8 mouse cellular contexts compared by ENCODE assay signal in genomic region chr13:75089721-75090410, GRCm38 (mm10). TPM values are rescaled to one million over a fixed set of nuclear protein-coding genes. Genes with fewer than 3 reads are reported as not detected.
DNase-seq lines count a peak whose midpoint lies in the region; ATAC-seq lines count a peak whose summit lies in the region.

Gene Pcsk1, plus strand, starts transcription at chr13:75089826.

- intact Hi-C loops in left cerebral cortex, postnatal 14 days (cut with DNase I), result loop anchor here (10.0 kb wide), 1 partner anchor 225 kb away; no protein-coding TSS in a partner anchor

- H3K4me1 ChIP-seq in lung, embryonic 15.5 days, result 0 out of 2 replicates have a peak, but pooled peaks cover 3% of the 10 kb centered on the region
- no peaks in the 10 kb centered on the region; the same call in 1 of the 2 replicates for H3K4me1 ChIP-seq in neural tube, embryonic 11.5 days (ENCODE audit: control insufficient read depth, insufficient read depth, low read length)

- DNase-seq in lung, postnatal 14 days, result no peak
- DNase-seq in cerebellum, adult 9-10 months, result peak; percentile 44
- DNase-seq in frontal cortex, postnatal 25 days (ENCODE audit: low spot score in 2 of 2), result peak; percentile 13 to 35
- DNase-seq in left cerebral cortex, postnatal 14 days (ENCODE audit: low spot score in 2 of 2), result peak; percentile 26 to 64
- DNase-seq in neural tube, embryonic 11.5 days (ENCODE audit: low spot score), result peak; percentile 30

- peak within 1 kb of the TSS; percentile 52 for H3K4me2 ChIP-seq in lung, embryonic 15.5 days
- H3K4me2 ChIP-seq in neural tube, embryonic 11.5 days (ENCODE audit: low read depth), result peak within 1 kb of the TSS; percentile 69

- H3K9me3 ChIP-seq in lung, embryonic 15.5 days, result no peaks in the 10 kb centered on the region
- H3K9me3 ChIP-seq in neural tube, embryonic 11.5 days (ENCODE audit: control insufficient read depth, low read length), result no peaks in the 10 kb centered on the region

- no peak within 1 kb of the TSS for H3K9ac ChIP-seq in lung, embryonic 15.5 days
- peak within 1 kb of the TSS; percentile 39 for H3K9ac ChIP-seq in neural tube, embryonic 11.5 days (ENCODE audit: low read length)

- no peak within 1 kb of the TSS for H3K27ac ChIP-seq in lung, embryonic 15.5 days
- H3K27ac ChIP-seq in neural tube, embryonic 11.5 days (ENCODE audit: low read depth, low read length), result no peak within 1 kb of the TSS

- no peak for ATAC-seq in lung, embryonic 15.5 days (ENCODE audit: borderline replicate concordance, extremely low read depth, low FRiP score, low TSS enrichment)
- peak; percentile 54 for ATAC-seq in neural tube, embryonic 11.5 days (ENCODE audit: insufficient read depth, low FRiP score, low TSS enrichment)
- no peak for ATAC-seq in erythroid progenitor cell, adult 5-6 weeks (replicated peaks; ENCODE audit: low FRiP score, poor library complexity, severe bottlenecking)
- no peak for ATAC-seq in monocyte, adult 5-6 weeks (replicated peaks; ENCODE audit: insufficient number of reproducible peaks, low FRiP score, low TSS enrichment, poor library complexity, severe bottlenecking)

- WGBS in lung, embryonic 15.5 days, result under 1% methylated on average over 28 of the region's 28 CpGs
- WGBS in neural tube, embryonic 11.5 days, result 1% methylated on average over 28 of the region's 28 CpGs

- peaks cover 24% of the 10 kb centered on the region for H3K27me3 ChIP-seq in lung, embryonic 15.5 days
- H3K27me3 ChIP-seq in neural tube, embryonic 11.5 days (ENCODE audit: control insufficient read depth, insufficient read depth, low read length), result no peaks in the 10 kb centered on the region

- no peaks in the 10 kb centered on the region for H3K36me3 ChIP-seq in lung, embryonic 15.5 days
- H3K36me3 ChIP-seq in neural tube, embryonic 11.5 days (ENCODE audit: control insufficient read depth, insufficient read depth, low read length), result no peaks in the 10 kb centered on the region

- H3K4me3 ChIP-seq in lung, embryonic 15.5 days, result peak within 1 kb of the TSS; percentile 29
- H3K4me3 ChIP-seq in neural tube, embryonic 11.5 days (ENCODE audit: low read depth, low read length), result peak within 1 kb of the TSS; percentile 44

RNA-seq across cellular contexts. Expression of gene Pcsk1, which starts in this region (rescaled TPM):
- polyA plus RNA-seq in lung, embryonic 15.5 days (2015; fragmentation: Nextera tagmentation; extraction: Ambion mirVana), result 1.3 and 1.7 TPM in 2 replicates
- 10 to 100 TPM; 31.1 to 32.6 TPM for total RNA-seq in left cerebral cortex, postnatal 14 days (2021)
- 1.1 and 1.2 TPM in 2 replicates for polyA plus RNA-seq in neural tube, embryonic 11.5 days (2014; fragmentation: Nextera tagmentation; extraction: Ambion mirVana)
- not detected in 2 replicates for total RNA-seq in erythroid progenitor cell, adult 5-6 weeks (2015; ENCODE audit: low replicate concordance)
- not detected in 2 replicates for total RNA-seq in erythroid progenitor cell, adult 5-6 weeks (2017; ENCODE audit: low replicate concordance)
- not detected in 3 replicates for total RNA-seq in monocyte, adult 5-6 weeks (2017)

Comparison
In these comparisons a context has a peak if more than half of its experiments do, and no peak if none do; other contexts are left out.
1. RNA of gene Pcsk1 (total RNA-seq): 31.1 to 32.6 TPM in left cerebral cortex, postnatal 14 days; not detected in erythroid progenitor cell, adult 5-6 weeks and not detected in monocyte, adult 5-6 weeks; every median in the first group is over 10 times any median in the second.